Comparison of ENCODE assay signal across 8 mouse cellular contexts in genomic region chr19:42744162-42744586, GRCm38 (mm10). TPM values are rescaled to one million over a fixed set of nuclear protein-coding genes. Genes with fewer than 3 reads are reported as not detected.
DNase-seq lines count a peak whose midpoint lies in the region; ATAC-seq and TF ChIP-seq lines count a peak whose summit lies in the region.

No protein-coding gene starts in this region.

- H3K27ac ChIP-seq in cerebellum, adult 2 months (ENCODE audit: insufficient read depth, low read length): no peak overlapping the region
- H3K27ac ChIP-seq in forebrain, postnatal 0 days (ENCODE audit: low read depth, low read length): no peak overlapping the region
- H3K27ac ChIP-seq in hindbrain, embryonic 10.5 days: no peak overlapping the region
- no peak overlapping the region for H3K27ac ChIP-seq in lung, embryonic 16.5 days (ENCODE audit: low read length)

- H3K36me3 ChIP-seq in forebrain, postnatal 0 days (ENCODE audit: insufficient read depth): no peaks in the 10 kb centered on the region
- H3K36me3 ChIP-seq in hindbrain, embryonic 10.5 days: no peaks in the 10 kb centered on the region
- no peaks in the 10 kb centered on the region for H3K36me3 ChIP-seq in lung, embryonic 16.5 days (ENCODE audit: control insufficient read depth, insufficient read depth, low read length)

- peak; percentile 25 for DNase-seq in cerebellum, adult 11-12 months
- no peak for DNase-seq in cerebellum, adult 9-10 months
- DNase-seq in cerebellum, adult 2 months: peak; percentile 53 to 63
- DNase-seq in forebrain, postnatal 0 days: peak; percentile 78
- DNase-seq in hindbrain, embryonic 10.5 days (ENCODE audit: low spot score): peak; percentile 57
- peak; percentile 68 to 75 for DNase-seq in layer of hippocampus, postnatal 10 days (ENCODE audit: low spot score in 2 of 2)
- peak; percentile 32 for DNase-seq in retina, postnatal 7 days (ENCODE audit: low read depth, low spot score)

- no peak overlapping the region for H3K9ac ChIP-seq in forebrain, postnatal 0 days
- no peak overlapping the region for H3K9ac ChIP-seq in lung, embryonic 16.5 days (ENCODE audit: low read length)

- no peak overlapping the region for H3K4me2 ChIP-seq in forebrain, postnatal 0 days (ENCODE audit: low read depth)
- H3K4me2 ChIP-seq in lung, embryonic 16.5 days (ENCODE audit: low read depth, low read length): no peak overlapping the region

- WGBS in cerebellum, adult 2 months: 30% methylated on average over 4 of the region's 4 CpGs
- WGBS in forebrain, postnatal 0 days: 24% methylated on average over 4 of the region's 4 CpGs
- WGBS in hindbrain, embryonic 10.5 days: 36% methylated on average over 4 of the region's 4 CpGs
- 12% methylated on average over 4 of the region's 4 CpGs for WGBS in lung, embryonic 16.5 days

- no peaks in the 10 kb centered on the region for H3K4me1 ChIP-seq in cerebellum, adult 2 months (ENCODE audit: control insufficient read depth, insufficient read depth, low read length)
- H3K4me1 ChIP-seq in forebrain, postnatal 0 days (ENCODE audit: insufficient read depth): peaks cover 6% of the 10 kb centered on the region
- H3K4me1 ChIP-seq in hindbrain, embryonic 10.5 days (replicated peaks): peaks cover 39% of the 10 kb centered on the region
- H3K4me1 ChIP-seq in lung, embryonic 16.5 days (replicated peaks; ENCODE audit: control insufficient read depth, insufficient read depth, low read length): peaks cover 5% of the 10 kb centered on the region; the same call in 1 of the 2 replicates

- no peaks in the 10 kb centered on the region for H3K9me3 ChIP-seq in forebrain, postnatal 0 days (ENCODE audit: low read length)
- H3K9me3 ChIP-seq in hindbrain, embryonic 10.5 days: no peaks in the 10 kb centered on the region
- no peaks in the 10 kb centered on the region for H3K9me3 ChIP-seq in lung, embryonic 16.5 days (ENCODE audit: control insufficient read depth, low read length)

- peak; percentile 80 for TF ChIP-seq CTCF in cerebellum, adult 2 months (IDR thresholded peaks at IDR 0.05; ENCODE audit: borderline replicate concordance, insufficient read depth, low read depth, low read length)
- peak; percentile 87 for TF ChIP-seq CTCF in forebrain, postnatal 0 days (IDR thresholded peaks at IDR 0.05; ENCODE audit: low read depth)

- H3K27me3 ChIP-seq in cerebellum, adult 2 months (ENCODE audit: control insufficient read depth, insufficient read depth, low read length): no peaks in the 10 kb centered on the region
- H3K27me3 ChIP-seq in forebrain, postnatal 0 days (ENCODE audit: insufficient read depth, low read length): no peaks in the 10 kb centered on the region
- peaks cover 9% of the 10 kb centered on the region; the same call in 1 of the 2 replicates for H3K27me3 ChIP-seq in hindbrain, embryonic 10.5 days (ENCODE audit: insufficient read depth, poor library complexity, severe bottlenecking)
- H3K27me3 ChIP-seq in lung, embryonic 16.5 days (ENCODE audit: control insufficient read depth, insufficient read depth, low read depth, low read length): no peaks in the 10 kb centered on the region

- ATAC-seq in forebrain, postnatal 0 days: peak; percentile 91
- peak; percentile 89 for ATAC-seq in lung, embryonic 16.5 days (ENCODE audit: low read depth)

- H3K4me3 ChIP-seq in cerebellum, adult 2 months (replicated peaks; ENCODE audit: insufficient read depth, low read depth, low read length): no peak overlapping the region
- no peak overlapping the region for H3K4me3 ChIP-seq in forebrain, postnatal 0 days (ENCODE audit: low read depth, low read length)
- no peak overlapping the region for H3K4me3 ChIP-seq in hindbrain, embryonic 10.5 days
- no peak overlapping the region for H3K4me3 ChIP-seq in lung, embryonic 16.5 days (ENCODE audit: low read length)

- no peak for TF ChIP-seq POLR2A in cerebellum, adult 2 months (IDR thresholded peaks at IDR 0.05; ENCODE audit: borderline replicate concordance, insufficient read depth, low read length)

RNA-seq across cellular contexts. Expression of gene Pyroxd2, which starts 8.4 kb away (rescaled TPM):
- polyA plus RNA-seq in cerebellum, adult 2 months (2012; rRNA removed): 2.4 and 3.1 TPM in 2 replicates
- total RNA-seq in forebrain, postnatal 0 days (2014; rRNA removed): 1.3 and 2.6 TPM in 2 replicates
- polyA plus RNA-seq in forebrain, postnatal 0 days (2015; fragmentation: Nextera tagmentation; extraction: Ambion mirVana): 1.8 and 2.7 TPM in 2 replicates
- polyA plus RNA-seq in hindbrain, embryonic 10.5 days (2016; fragmentation: Nextera tagmentation; extraction: Ambion mirVana): 0.68 and 1.3 TPM in 2 replicates
- 1 to 10 TPM; 3.3 to 4.2 TPM for total RNA-seq in layer of hippocampus, postnatal 10 days (2021)
- polyA plus RNA-seq in lung, embryonic 16.5 days (2015; fragmentation: Nextera tagmentation; extraction: Ambion mirVana): 6.7 and 6.9 TPM in 2 replicates

RNA-seq across cellular contexts. Expression of gene Hps1, which starts 35.6 kb away (rescaled TPM):
- 13.8 and 15.9 TPM in 2 replicates for polyA plus RNA-seq in cerebellum, adult 2 months (2012; rRNA removed)
- total RNA-seq in forebrain, postnatal 0 days (2014; rRNA removed): 12.5 and 25.2 TPM in 2 replicates
- 12.6 and 14.3 TPM in 2 replicates for polyA plus RNA-seq in forebrain, postnatal 0 days (2015; fragmentation: Nextera tagmentation; extraction: Ambion mirVana)
- polyA plus RNA-seq in hindbrain, embryonic 10.5 days (2016; fragmentation: Nextera tagmentation; extraction: Ambion mirVana): 19.2 and 21.6 TPM in 2 replicates
- 10 to 100 TPM in 1 of 2 experiments, 1 to 10 TPM in 1; 8.8 to 10.3 TPM for total RNA-seq in layer of hippocampus, postnatal 10 days (2021)
- 16.8 and 17.1 TPM in 2 replicates for polyA plus RNA-seq in lung, embryonic 16.5 days (2015; fragmentation: Nextera tagmentation; extraction: Ambion mirVana)
